Mouse (Mus musculus) neural tube, embryonic 12.5 days (tissue): ENCODE measurements around the gene Wdr43. TPM values are rescaled to one million over a fixed set of nuclear protein-coding genes. Genes with fewer than 3 reads are reported as not detected.
A peak's percentile ranks its signal among the peaks of the same experiment; 100 is the strongest.

ENCODE experiments used
- ATAC-seq: fragments of 200-750 bp; cut with Nextera tagmentation; 2 replicates; pipeline ENCODE4 v1.8.0; 2017; ENCODE audit warnings: low read depth, mild to moderate bottlenecking, moderate TSS enrichment, moderate library complexity; ENCODE audit not compliant: low FRiP score
- H3K27ac ChIP-seq: fragments of 300-500 bp; sonication (generic); 2 replicates; pipeline ENCODE4 v1.5.1; 2016
- H3K27me3 ChIP-seq: fragments of 300-500 bp; sonication (generic); replicated peaks from 2 replicates; pipeline ENCODE4 v1.6.1; 2016; ENCODE audit warnings: mild to moderate bottlenecking
- H3K36me3 ChIP-seq: fragments of 300-500 bp; sonication (generic); 2 replicates; pipeline ENCODE4 v1.6.1; 2016; ENCODE audit warnings: mild to moderate bottlenecking
- H3K4me1 ChIP-seq: fragments of 300-500 bp; sonication (generic); 2 replicates; pipeline ENCODE4 v1.6.1; 2016
- H3K4me2 ChIP-seq: fragments of 300-500 bp; sonication (generic); replicated peaks from 2 replicates; pipeline ENCODE4 v1.6.1; 2016; ENCODE audit warnings: mild to moderate bottlenecking
- H3K4me3 ChIP-seq: fragments of 300-500 bp; sonication (generic); 2 replicates; pipeline ENCODE4 v1.5.1; 2016
- H3K9ac ChIP-seq: fragments of 300-500 bp; sonication (generic); 2 replicates; pipeline ENCODE4 v1.6.1; 2016; ENCODE audit warnings: mild to moderate bottlenecking
- H3K9me3 ChIP-seq: fragments of 300-500 bp; sonication (generic); 2 replicates; pipeline ENCODE4 v1.6.1; 2016; ENCODE audit warnings: mild to moderate bottlenecking
- WGBS: fragments of 180-500 bp; shearing (Covaris S2); methylation state at CpG from one replicate; pipeline ENCODE4 v1.1.7; 2016; 5-methylcytosine and 5-hydroxymethylcytosine counted together
- polyA plus RNA-seq: library from polyadenylated mRNA; unstranded; fragments of >200 nt; fragmentation: Nextera tagmentation; extraction: Ambion mirVana; gene quantifications from 2 replicates; pipeline ENCODE4 v1.2.1, GENCODE M21; 2016

Gene Wdr43
- 65.4 and 72.5 TPM in 2 replicates for polyA plus RNA-seq

DNA sequence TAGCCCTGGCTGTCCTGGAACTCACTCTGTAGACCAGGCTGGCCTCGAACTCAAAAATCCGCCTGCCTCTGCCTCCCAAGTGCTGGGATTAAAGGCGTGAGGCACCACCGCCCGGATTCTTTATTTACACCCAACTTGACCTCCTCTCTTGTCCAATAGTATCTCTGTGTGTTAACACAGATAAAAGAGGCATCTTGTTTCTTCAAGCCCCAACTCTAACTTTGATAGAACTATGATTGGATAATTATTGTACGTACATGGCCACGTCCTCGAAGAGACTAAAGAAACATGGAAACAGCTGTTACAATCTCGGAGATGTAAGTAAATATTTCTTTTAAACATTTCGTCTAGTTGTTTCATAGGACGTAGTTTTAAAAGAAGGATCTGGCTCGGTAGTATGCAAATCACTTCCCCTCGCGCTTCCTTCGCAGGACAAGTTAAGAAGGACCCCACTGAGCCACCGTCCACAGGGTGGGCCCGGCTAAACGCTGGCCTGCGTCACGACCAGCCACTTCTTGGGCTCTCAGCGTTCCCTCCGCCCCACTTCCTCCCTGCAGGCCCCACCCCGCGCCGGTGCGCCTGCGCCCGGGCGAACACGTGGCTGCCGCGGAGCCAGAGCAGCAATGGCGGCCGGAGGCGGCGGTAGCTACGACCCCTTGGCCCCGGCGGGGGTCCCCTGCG is at the start of gene Wdr43:
Gene Wdr43 (plus strand): TSS at position 258 of the 681 bp plus-strand sequence.
- Histone ChIP-seq H3K9ac (peak within 1 kb of the TSS; percentile 86), H3K4me1 (peaks cover 18% of the 10 kb centered on the region), H3K4me3 (peak within 1 kb of the TSS; percentile 99), H3K27me3 (no peaks in the 10 kb centered on the region), H3K27ac (no peak within 1 kb of the TSS), H3K36me3 (no peaks in the 10 kb centered on the region), H3K9me3 (no peaks in the 10 kb centered on the region), H3K4me2 (peak within 1 kb of the TSS; percentile 84)
- peak; percentile 100 for ATAC-seq
- 6% methylated on average over 40 of the region's 40 CpGs for WGBS

- 86% methylated on average over 1 of the region's 1 CpGs for WGBS
- no peaks in the 10 kb centered on the region for H3K36me3 ChIP-seq
- no peak overlapping the region for H3K27ac ChIP-seq
- H3K9me3 ChIP-seq, result no peaks in the 10 kb centered on the region
- H3K9ac ChIP-seq, result no peak overlapping the region
- H3K4me3 ChIP-seq, result no peak overlapping the region
- H3K27me3 ChIP-seq, result no peaks in the 10 kb centered on the region
- no peak overlapping the region for H3K4me2 ChIP-seq
- no peaks in the 10 kb centered on the region for H3K4me1 ChIP-seq
- ATAC-seq, result no peak
These were observed 36.5 kb upstream of the Wdr43 start for GRCm38 (mm10) chr17:71579176-71579705.

DNA sequence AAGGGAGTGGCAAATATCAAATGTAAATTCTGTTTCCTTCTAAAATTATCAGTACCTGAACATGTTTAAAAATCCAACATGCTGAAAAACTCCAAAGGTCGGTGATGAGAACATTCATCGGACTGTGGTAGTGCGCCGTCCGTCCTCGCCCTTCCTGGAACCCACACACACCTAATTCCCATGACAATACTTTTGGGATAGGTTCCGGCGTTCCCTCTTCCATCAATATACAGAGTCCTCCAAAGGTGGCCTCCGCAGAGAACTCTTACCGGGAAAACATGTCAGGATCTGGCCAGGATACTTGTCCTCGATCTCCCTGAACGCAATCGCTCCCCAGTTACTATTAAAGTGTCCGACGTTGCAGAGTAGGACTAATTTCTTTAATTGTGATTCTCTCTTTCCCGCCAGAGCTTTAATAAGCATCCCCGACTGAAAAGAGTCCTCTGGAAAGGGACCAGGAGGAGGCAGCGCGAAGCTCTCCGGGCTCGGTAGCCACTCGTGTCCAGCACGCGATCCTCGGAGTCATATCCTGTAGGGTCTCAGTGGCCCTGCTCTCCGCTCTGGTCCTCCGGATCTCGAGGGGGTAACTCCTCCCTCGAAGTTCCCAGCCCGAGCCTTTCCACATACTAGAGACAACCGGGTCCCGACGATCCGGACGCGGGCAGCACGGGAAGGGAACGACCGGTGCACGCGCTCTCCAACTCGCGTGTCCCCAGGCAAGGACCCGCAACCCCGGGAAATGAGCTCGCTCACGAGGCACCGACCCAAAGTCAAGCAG is 17.6 kb upstream of the Wdr43 start:
- no peaks in the 10 kb centered on the region for H3K9me3 ChIP-seq
- H3K27me3 ChIP-seq, result no peaks in the 10 kb centered on the region
- peak overlapping the region; percentile 5; the same call in 1 of the 2 replicates for H3K27ac ChIP-seq
- H3K4me3 ChIP-seq, result peak overlapping the region; percentile 64
- peaks cover 17% of the 10 kb centered on the region for H3K4me1 ChIP-seq
- H3K36me3 ChIP-seq, result no peaks in the 10 kb centered on the region
- peak; percentile 65; the same call in 1 of the 2 replicates for ATAC-seq
- WGBS, result under 1% methylated on average over 48 of the region's 48 CpGs
- H3K4me2 ChIP-seq, result peak overlapping the region; percentile 88
- H3K9ac ChIP-seq, result peak overlapping the region; percentile 68

GRCm38 (mm10) chr17:71598659-71599554 is 16.8 kb upstream of the Wdr43 start:
- Histone ChIP-seq H3K4me3 (peak overlapping the region; percentile 64), H3K9me3 (no peaks in the 10 kb centered on the region), H3K27me3 (no peaks in the 10 kb centered on the region), H3K36me3 (no peaks in the 10 kb centered on the region), H3K9ac (peak overlapping the region; percentile 68), H3K4me1 (peaks cover 17% of the 10 kb centered on the region), H3K4me2 (peak overlapping the region; percentile 88), H3K27ac (peak overlapping the region; percentile 5; the same call in 1 of the 2 replicates)
- WGBS, result 4% methylated on average over 42 of the region's 42 CpGs
- peak; percentile 99 for ATAC-seq

DNA sequence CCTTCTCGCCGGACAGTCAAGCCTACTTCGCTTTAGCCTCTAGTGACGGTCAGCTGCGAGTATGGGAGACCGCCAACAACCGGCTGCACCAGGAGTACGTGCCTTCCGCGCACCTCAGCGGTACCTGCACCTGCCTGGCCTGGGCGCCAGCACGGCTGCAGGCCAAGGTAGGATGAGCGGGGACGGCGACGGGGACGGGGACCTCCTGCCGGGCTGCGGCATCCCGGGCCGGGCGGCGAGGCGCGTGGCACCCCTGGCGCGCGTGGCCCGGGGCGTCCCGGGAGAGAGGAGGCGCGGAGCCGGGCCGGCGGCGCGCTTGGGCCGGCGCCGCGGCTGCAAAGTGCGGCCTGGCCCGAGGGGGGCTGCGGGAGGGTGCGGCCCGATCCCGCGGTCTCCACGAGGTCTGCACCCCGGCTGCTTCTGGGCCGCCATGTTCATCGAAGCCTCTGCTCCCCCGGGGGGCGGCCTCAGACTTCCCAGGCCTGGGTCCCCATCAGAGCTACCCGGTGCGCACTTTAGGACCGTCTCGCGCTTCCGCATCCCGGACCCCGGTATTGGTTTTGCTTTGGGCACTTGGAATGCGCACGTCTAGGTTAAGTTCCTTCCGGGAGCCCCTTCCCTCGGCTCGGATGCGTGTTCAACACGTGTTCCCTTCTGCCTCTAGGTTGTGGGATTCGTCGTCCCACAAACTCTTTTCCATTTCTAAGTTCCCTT is 781 bp downstream of the Wdr43 start:
- Histone ChIP-seq H3K27ac (no peak overlapping the region), H3K4me3 (peak overlapping the region; percentile 99), H3K36me3 (no peaks in the 10 kb centered on the region), H3K4me1 (peaks cover 18% of the 10 kb centered on the region), H3K4me2 (peak overlapping the region; percentile 84), H3K27me3 (no peaks in the 10 kb centered on the region), H3K9ac (peak overlapping the region; percentile 86), H3K9me3 (no peaks in the 10 kb centered on the region)
- under 1% methylated on average over 73 of the region's 73 CpGs for WGBS
- peak; percentile 85 for ATAC-seq

DNA sequence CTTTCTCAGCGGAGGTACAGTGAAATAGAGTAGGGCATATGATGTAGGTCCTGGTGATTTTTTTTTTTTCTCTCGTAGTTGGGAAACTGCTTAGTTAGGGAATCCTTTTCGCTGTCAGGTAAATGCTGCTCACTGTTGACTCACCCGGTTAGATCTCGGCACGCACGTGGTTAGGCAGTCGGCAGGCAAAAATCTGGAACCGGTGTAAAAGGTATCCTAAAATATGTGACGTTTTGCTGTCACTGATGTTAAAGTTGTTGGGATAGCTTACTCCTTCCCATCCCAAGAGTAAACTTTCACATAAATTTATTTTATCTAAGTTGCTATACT is 1.3 kb downstream of the Wdr43 start:
- no peak for ATAC-seq
- Histone ChIP-seq H3K27me3 (no peaks in the 10 kb centered on the region), H3K4me3 (peak overlapping the region; percentile 99), H3K27ac (no peak overlapping the region), H3K4me1 (peaks cover 18% of the 10 kb centered on the region), H3K9ac (peak overlapping the region; percentile 86), H3K4me2 (peak overlapping the region; percentile 84), H3K36me3 (no peaks in the 10 kb centered on the region), H3K9me3 (no peaks in the 10 kb centered on the region)
- under 1% methylated on average over 10 of the region's 10 CpGs for WGBS

- H3K36me3 ChIP-seq, result no peaks in the 10 kb centered on the region
- no peak overlapping the region for H3K27ac ChIP-seq
- peak overlapping the region; percentile 84 for H3K4me2 ChIP-seq
- H3K4me3 ChIP-seq, result no peak overlapping the region
- H3K4me1 ChIP-seq, result peaks cover 18% of the 10 kb centered on the region
- no peaks in the 10 kb centered on the region for H3K9me3 ChIP-seq
- no peak overlapping the region for H3K9ac ChIP-seq
- no peak for ATAC-seq
- WGBS, result 81% methylated on average over 4 of the region's 4 CpGs
- no peaks in the 10 kb centered on the region for H3K27me3 ChIP-seq
These were observed 2.3 kb downstream of the Wdr43 start for GRCm38 (mm10) chr17:71617974-71618373.

GRCm38 (mm10) chr17:71631806-71632205 is 16.1 kb downstream of the Wdr43 start:
- H3K4me1 ChIP-seq, result no peaks in the 10 kb centered on the region
- no peak overlapping the region for H3K4me2 ChIP-seq
- no peak overlapping the region for H3K27ac ChIP-seq
- H3K4me3 ChIP-seq, result no peak overlapping the region
- H3K9me3 ChIP-seq, result no peaks in the 10 kb centered on the region
- WGBS, result 91% methylated on average over 10 of the region's 10 CpGs
- ATAC-seq, result no peak
- peaks cover 73% of the 10 kb centered on the region for H3K36me3 ChIP-seq
- H3K9ac ChIP-seq, result no peak overlapping the region
- no peaks in the 10 kb centered on the region for H3K27me3 ChIP-seq

GRCm38 (mm10) chr17:71633350-71633749 is 17.7 kb downstream of the Wdr43 start:
- Histone ChIP-seq H3K27ac (no peak overlapping the region), H3K4me2 (no peak overlapping the region), H3K36me3 (peaks cover 74% of the 10 kb centered on the region), H3K27me3 (no peaks in the 10 kb centered on the region), H3K9me3 (no peaks in the 10 kb centered on the region), H3K9ac (no peak overlapping the region), H3K4me1 (no peaks in the 10 kb centered on the region), H3K4me3 (no peak overlapping the region)
- WGBS, result 83% methylated on average over 8 of the region's 8 CpGs
- no peak for ATAC-seq

- H3K4me2 ChIP-seq, result no peak overlapping the region
- no peak overlapping the region for H3K9ac ChIP-seq
- no peaks in the 10 kb centered on the region for H3K4me1 ChIP-seq
- no peaks in the 10 kb centered on the region for H3K9me3 ChIP-seq
- ATAC-seq, result no peak
- peaks cover 81% of the 10 kb centered on the region for H3K36me3 ChIP-seq
- no peak overlapping the region for H3K27ac ChIP-seq
- WGBS, result 94% methylated on average over 8 of the region's 8 CpGs
- no peak overlapping the region for H3K4me3 ChIP-seq
- H3K27me3 ChIP-seq, result no peaks in the 10 kb centered on the region
These were observed 21.1 kb downstream of the Wdr43 start for GRCm38 (mm10) chr17:71636786-71637185.

GRCm38 (mm10) chr17:71637750-71638265 is 22.1 kb downstream of the Wdr43 start:
- Histone ChIP-seq H3K36me3 (peaks cover 82% of the 10 kb centered on the region), H3K27ac (no peak overlapping the region), H3K9ac (no peak overlapping the region), H3K9me3 (no peaks in the 10 kb centered on the region), H3K4me1 (no peaks in the 10 kb centered on the region), H3K4me3 (no peak overlapping the region), H3K27me3 (no peaks in the 10 kb centered on the region), H3K4me2 (no peak overlapping the region)
- 89% methylated on average over 4 of the region's 4 CpGs for whole genome bisulfite sequencing
- ATAC-seq, result no peak
